Mouse (Mus musculus) limb, embryonic 15.5 days (tissue): ENCODE measurements around the gene Eif3d. TPM values are rescaled to one million over a fixed set of nuclear protein-coding genes. Genes with fewer than 3 reads are reported as not detected.

Experiments used
- ATAC-seq: fragments of 200-750 bp; cut with Nextera tagmentation; 2 replicates; pipeline ENCODE4 v1.8.0; 2017; ENCODE audit warnings: low read depth, moderate TSS enrichment; ENCODE audit not compliant: insufficient number of reproducible peaks, low FRiP score, low TSS enrichment
- H3K27ac ChIP-seq: fragments of 300-500 bp; sonication (generic); 2 replicates; pipeline ENCODE4 v1.5.1; 2015; ENCODE audit warnings: moderate library complexity, mild to moderate bottlenecking, inconsistent platforms
- H3K27me3 ChIP-seq: fragments of 300-500 bp; sonication (generic); 2 replicates; pipeline ENCODE4 v1.6.1; 2015; ENCODE audit warnings: inconsistent platforms
- H3K36me3 ChIP-seq: fragments of 300-500 bp; sonication (generic); 2 replicates; pipeline ENCODE4 v1.6.1; 2015; ENCODE audit warnings: inconsistent platforms
- H3K4me1 ChIP-seq: fragments of 300-500 bp; sonication (generic); 2 replicates; pipeline ENCODE4 v1.6.1; 2015; ENCODE audit warnings: inconsistent platforms
- H3K4me2 ChIP-seq: fragments of 300-500 bp; sonication (generic); 2 replicates; pipeline ENCODE4 v1.6.1; 2015; ENCODE audit warnings: mild to moderate bottlenecking, inconsistent platforms
- H3K4me3 ChIP-seq: fragments of 300-500 bp; sonication (generic); 2 replicates; pipeline ENCODE4 v1.5.1; 2015; ENCODE audit warnings: mild to moderate bottlenecking, inconsistent platforms
- H3K9ac ChIP-seq: fragments of 300-500 bp; sonication (generic); 2 replicates; pipeline ENCODE4 v1.6.1; 2015; ENCODE audit warnings: inconsistent platforms
- H3K9me3 ChIP-seq: fragments of 300-500 bp; sonication (generic); 2 replicates; pipeline ENCODE4 v1.6.1; 2016; ENCODE audit warnings: inconsistent platforms
- WGBS: fragments of 180-500 bp; shearing (Covaris S2); methylation state at CpG from one replicate; pipeline ENCODE4 v1.1.7; 2015; 5-methylcytosine and 5-hydroxymethylcytosine counted together
- polyA plus RNA-seq: library from polyadenylated mRNA; unstranded; fragments of >200 nt; fragmentation: Nextera tagmentation; extraction: Ambion mirVana; gene quantifications from 2 replicates; pipeline ENCODE4 v1.2.1, GENCODE M21; 2015

Eif3d gene
- polyA plus RNA-seq, 1 experiment from 2014 or later: 181 TPM

DNA sequence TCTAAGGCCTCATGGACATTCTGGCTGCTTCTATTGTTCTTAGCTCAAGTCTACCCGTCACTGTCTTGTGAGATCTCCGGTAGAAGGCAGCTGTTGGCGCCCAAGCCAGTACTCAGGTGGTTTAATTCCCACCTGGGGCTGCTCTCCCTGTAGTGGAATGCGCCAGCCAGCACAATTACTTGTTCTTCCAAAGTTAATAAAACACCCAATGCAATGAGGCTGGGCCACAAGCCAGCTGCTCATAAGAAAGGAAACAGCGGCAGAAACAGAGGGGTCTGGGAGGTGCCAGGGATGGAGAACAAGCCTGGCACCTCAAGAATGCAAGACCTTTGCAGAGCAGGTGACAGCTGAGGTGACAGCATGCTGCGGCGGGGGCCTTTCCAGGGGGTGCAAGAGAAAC, 21.6 kb downstream of the Eif3d start:
- WGBS: 74% methylated on average over 7 of the region's 7 CpGs
- no peaks in the 10 kb centered on the region for H3K4me1 ChIP-seq
- H3K27ac ChIP-seq: no peak overlapping the region
- no peak overlapping the region for H3K4me3 ChIP-seq
- no peak overlapping the region for H3K4me2 ChIP-seq
- no peak overlapping the region for H3K9ac ChIP-seq
- H3K9me3 ChIP-seq: no peaks in the 10 kb centered on the region
- H3K27me3 ChIP-seq: no peaks in the 10 kb centered on the region
- peaks cover under 1% of the 10 kb centered on the region; the same call in 1 of the 2 replicates for H3K36me3 ChIP-seq
- ATAC-seq: no peak

DNA sequence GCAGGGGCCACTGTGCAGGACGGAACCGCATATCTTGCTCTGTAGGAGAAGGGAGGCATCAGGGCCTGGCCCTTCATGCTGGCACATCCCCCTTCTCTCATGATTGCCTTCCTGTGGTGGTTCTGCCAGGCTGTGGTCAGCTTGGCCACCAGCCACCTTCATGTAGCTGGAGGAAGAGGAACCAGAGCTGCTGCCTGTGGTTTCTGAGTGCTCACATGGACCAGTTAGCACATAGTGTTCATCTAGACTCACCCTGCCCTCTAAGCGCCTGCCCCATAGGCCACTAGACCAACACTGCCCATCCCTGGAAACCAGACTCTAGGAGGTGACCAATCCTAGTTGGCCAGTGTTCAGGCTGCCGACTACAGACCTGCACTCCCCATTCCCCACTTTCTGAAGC, 24.9 kb downstream of the Eif3d start:
- no peaks in the 10 kb centered on the region for H3K4me1 ChIP-seq
- H3K4me3 ChIP-seq: no peak overlapping the region
- no peak overlapping the region for H3K27ac ChIP-seq
- H3K9me3 ChIP-seq: no peaks in the 10 kb centered on the region
- H3K27me3 ChIP-seq: no peaks in the 10 kb centered on the region
- no peak overlapping the region for H3K9ac ChIP-seq
- ATAC-seq: no peak
- WGBS: 79% methylated on average over 4 of the region's 4 CpGs
- no peak overlapping the region for H3K4me2 ChIP-seq
- peaks cover 23% of the 10 kb centered on the region for H3K36me3 ChIP-seq

DNA sequence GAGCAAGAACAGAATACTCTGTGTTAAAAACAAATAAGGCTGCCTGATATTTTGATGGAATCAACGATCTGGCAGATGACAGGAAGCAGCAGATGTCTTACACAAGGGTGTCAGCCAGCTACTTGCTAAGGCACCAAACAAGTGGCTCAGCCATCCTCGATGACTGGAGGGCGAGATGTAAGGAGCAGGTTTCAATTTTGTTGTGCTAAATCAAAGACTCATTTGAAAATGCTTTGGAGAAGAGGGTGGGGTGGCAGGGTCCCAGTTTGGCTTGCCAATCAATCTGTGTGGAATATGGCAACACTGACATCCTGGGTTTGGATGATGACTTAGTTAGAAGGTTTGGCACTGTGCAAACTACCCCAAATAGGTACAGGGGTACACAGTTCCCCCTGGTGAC, 29.1 kb downstream of the Eif3d start:
- Histone ChIP-seq H3K4me1 (no peaks in the 10 kb centered on the region), H3K4me3 (no peak overlapping the region), H3K9me3 (no peaks in the 10 kb centered on the region), H3K9ac (no peak overlapping the region), H3K27ac (no peak overlapping the region), H3K36me3 (peaks cover 23% of the 10 kb centered on the region), H3K4me2 (no peak overlapping the region), H3K27me3 (no peaks in the 10 kb centered on the region)
- WGBS: 84% methylated on average over 3 of the region's 3 CpGs
- ATAC-seq: no peak

DNA sequence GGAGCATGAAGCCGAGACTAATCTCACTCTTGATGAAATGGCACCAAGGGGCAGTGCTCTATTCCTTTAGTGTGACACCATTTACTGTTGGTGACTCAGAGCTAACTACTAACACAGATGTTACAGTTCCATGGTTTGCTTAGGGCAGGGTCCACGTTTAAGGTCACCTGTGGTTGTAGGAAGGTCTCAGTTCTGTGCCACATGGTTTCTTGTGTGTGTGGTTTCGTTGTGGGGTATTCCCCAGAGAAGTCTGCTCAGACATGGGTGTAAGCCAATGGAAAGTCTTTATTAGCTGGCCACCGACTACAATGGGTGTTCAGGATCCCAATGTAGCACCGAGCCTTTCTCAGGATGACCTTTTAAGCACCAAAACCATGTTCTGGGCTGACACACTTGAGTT, 32.1 kb downstream of the Eif3d start:
- Histone ChIP-seq H3K4me2 (no peak overlapping the region), H3K27ac (no peak overlapping the region), H3K9ac (no peak overlapping the region), H3K4me3 (no peak overlapping the region), H3K27me3 (no peaks in the 10 kb centered on the region), H3K4me1 (peaks cover 10% of the 10 kb centered on the region; the same call in 1 of the 2 replicates), H3K9me3 (no peaks in the 10 kb centered on the region), H3K36me3 (peaks cover 19% of the 10 kb centered on the region; the same call in 1 of the 2 replicates)
- WGBS: 78% methylated on average over 5 of the region's 5 CpGs
- no peak for ATAC-seq

DNA sequence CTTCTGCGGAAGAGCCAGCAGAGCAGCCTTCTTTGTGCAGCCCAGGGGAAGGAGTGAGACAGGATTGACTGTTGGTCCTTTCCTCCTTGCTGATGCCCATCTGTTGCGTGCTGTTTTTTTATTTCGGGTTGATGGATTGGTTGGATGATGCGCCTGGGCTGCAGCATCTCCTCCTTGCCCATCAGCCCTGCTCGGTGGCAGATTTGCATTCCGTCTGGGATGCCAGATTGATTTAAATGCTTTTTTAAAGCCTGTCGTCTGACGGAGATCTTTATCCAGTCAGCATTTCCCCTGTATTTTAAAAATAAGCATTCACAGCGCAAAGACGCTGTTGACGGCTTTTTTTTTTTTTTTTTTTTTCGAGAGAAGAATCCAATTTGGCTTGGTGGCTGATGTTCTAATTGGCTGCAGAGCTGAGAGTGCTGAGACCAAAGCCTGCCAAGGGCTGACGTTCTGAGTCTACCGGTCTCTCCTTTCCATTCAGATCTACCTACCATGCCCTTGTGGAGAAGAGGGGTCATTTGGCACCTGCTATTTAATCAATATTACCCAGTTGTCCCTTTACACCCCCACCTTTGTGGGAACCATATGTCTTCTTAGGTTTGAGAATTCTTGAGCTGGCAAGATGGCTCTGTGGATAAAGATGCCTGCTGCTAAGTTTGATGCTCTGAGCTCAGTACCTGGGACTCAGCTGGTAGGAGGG, 34.8 kb downstream of the Eif3d start:
- Histone ChIP-seq H3K4me2 (no peak overlapping the region), H3K4me3 (no peak overlapping the region), H3K4me1 (peaks cover 14% of the 10 kb centered on the region; the same call in 1 of the 2 replicates), H3K27me3 (no peaks in the 10 kb centered on the region), H3K9me3 (no peaks in the 10 kb centered on the region), H3K9ac (no peak overlapping the region), H3K36me3 (no peaks in the 10 kb centered on the region), H3K27ac (no peak overlapping the region)
- no peak for ATAC-seq
- 77% methylated on average over 14 of the region's 14 CpGs for WGBS

DNA sequence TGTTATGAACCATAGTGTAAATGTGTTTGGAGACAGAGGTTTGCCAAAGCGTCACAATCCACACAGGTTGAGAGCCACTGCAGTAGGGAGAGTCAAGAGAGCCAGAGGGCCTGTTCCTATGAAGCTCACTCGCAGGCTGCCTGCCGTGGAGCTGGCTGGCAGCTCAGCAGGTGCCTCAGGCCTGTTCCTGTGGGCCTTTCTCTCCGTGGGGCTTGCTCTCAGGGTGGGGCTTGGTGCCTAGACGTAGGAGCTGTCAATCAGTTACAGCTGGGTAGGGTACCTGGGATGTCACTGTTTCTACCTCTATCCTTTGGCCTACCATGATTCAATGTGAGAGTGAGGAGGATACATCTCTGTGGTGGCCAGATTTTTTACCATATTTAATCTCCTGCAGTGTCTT, 35.6 kb downstream of the Eif3d start:
- no peaks in the 10 kb centered on the region for H3K27me3 ChIP-seq
- peaks cover 14% of the 10 kb centered on the region; the same call in 1 of the 2 replicates for H3K4me1 ChIP-seq
- no peak overlapping the region for H3K4me2 ChIP-seq
- ATAC-seq: no peak
- no peak overlapping the region for H3K27ac ChIP-seq
- no peaks in the 10 kb centered on the region for H3K36me3 ChIP-seq
- no peak overlapping the region for H3K9ac ChIP-seq
- H3K4me3 ChIP-seq: no peak overlapping the region
- no peaks in the 10 kb centered on the region for H3K9me3 ChIP-seq
- 59% methylated on average over 5 of the region's 5 CpGs for WGBS

DNA sequence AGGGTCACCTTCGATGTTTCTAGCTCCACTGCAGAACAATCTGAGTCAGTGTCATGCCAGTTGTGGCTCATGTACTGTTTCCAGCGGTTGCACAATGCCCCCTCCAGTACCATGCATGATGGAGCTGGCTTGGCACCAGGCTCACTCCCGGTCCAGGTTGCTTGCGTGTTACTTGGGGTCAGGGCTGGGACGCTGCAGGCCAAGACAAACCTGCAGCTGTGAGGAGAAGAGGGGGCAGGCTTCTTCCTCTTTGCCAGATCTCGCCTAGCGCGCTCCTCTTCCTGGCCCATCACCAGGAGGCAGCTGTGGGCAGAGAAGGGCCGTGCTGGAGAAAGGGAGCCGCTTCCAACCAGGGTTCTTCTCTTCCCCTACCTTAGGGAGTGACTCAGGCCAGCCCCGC, 36.3 kb downstream of the Eif3d start:
- Histone ChIP-seq H3K27ac (no peak overlapping the region), H3K9ac (no peak overlapping the region), H3K9me3 (no peaks in the 10 kb centered on the region), H3K4me1 (peaks cover 20% of the 10 kb centered on the region), H3K36me3 (no peaks in the 10 kb centered on the region), H3K27me3 (no peaks in the 10 kb centered on the region), H3K4me3 (no peak overlapping the region), H3K4me2 (peak overlapping the region; percentile 44; the same call in 1 of the 2 replicates)
- 81% methylated on average over 11 of the region's 11 CpGs for WGBS
- no peak for ATAC-seq

DNA sequence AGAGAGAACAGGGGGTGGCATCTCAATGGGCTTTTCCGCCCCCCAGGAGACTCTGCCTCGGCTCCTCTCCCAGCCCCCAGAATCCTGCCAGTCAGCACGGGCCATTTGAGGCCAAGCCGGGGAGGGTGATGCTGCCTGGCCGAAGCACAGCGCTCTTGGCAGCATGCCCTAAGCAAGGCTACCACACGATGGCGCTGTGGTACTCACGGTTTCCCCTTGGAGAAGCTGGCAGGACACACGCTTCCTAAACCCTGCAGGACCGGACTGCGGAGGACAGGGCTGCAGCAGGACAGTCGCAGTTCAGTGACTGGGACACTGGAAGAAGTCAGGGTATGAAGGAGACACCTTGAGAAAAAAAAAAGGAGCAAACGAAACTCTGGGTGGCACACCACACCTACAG, 36.8 kb downstream of the Eif3d start:
- peaks cover 21% of the 10 kb centered on the region for H3K4me1 ChIP-seq
- H3K4me2 ChIP-seq: peak overlapping the region; percentile 44
- no peaks in the 10 kb centered on the region for H3K27me3 ChIP-seq
- H3K36me3 ChIP-seq: no peaks in the 10 kb centered on the region
- no peak overlapping the region for H3K27ac ChIP-seq
- ATAC-seq: no peak
- WGBS: under 1% methylated on average over 14 of the region's 14 CpGs
- H3K4me3 ChIP-seq: peak overlapping the region; percentile 15
- no peaks in the 10 kb centered on the region for H3K9me3 ChIP-seq
- H3K9ac ChIP-seq: no peak overlapping the region

DNA sequence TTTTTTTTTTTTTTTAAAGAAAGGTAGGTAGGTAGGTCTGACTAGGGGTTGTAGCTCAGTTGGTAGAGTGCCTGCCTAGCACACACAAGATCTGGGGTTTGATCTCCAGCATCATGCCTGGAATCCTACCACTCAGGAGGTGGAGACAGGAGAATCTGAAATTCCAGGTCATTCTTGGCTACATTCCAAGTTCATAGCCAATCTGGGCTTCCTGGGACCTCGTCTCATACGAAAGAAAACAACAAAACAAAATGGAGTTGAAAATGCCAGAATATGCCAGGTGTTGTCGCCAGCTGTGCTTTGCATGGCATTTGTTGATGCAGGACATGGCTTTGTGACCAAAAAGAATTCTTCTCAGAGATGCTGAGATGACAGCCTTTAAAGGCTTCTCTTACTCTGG, 37.4 kb downstream of the Eif3d start:
- Histone ChIP-seq H3K27me3 (no peaks in the 10 kb centered on the region), H3K9ac (no peak overlapping the region), H3K4me1 (peaks cover 21% of the 10 kb centered on the region), H3K4me3 (no peak overlapping the region), H3K36me3 (no peaks in the 10 kb centered on the region), H3K4me2 (no peak overlapping the region), H3K9me3 (no peaks in the 10 kb centered on the region), H3K27ac (no peak overlapping the region)
- no peak for ATAC-seq
- 65% methylated on average over 3 of the region's 3 CpGs for WGBS

DNA sequence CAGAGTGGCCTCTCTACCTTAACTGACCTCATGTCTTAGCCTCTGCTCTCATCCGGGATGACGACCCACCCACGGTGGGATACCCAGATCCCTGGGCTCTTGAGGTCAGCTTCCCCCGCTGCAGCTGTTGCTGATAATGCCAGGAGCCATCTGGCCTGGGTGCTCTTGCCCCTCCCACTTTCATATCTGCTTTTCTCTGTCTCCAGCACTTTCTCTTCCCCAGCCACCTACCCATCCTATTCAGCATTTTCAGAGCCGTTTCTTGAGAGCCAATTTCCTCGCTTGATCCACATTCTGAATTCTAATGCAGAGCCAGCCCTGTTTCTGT, 39.0 kb downstream of the Eif3d start:
- no peak overlapping the region for H3K4me3 ChIP-seq
- H3K4me1 ChIP-seq: peaks cover 34% of the 10 kb centered on the region
- ATAC-seq: no peak
- H3K4me2 ChIP-seq: no peak overlapping the region
- H3K9me3 ChIP-seq: no peaks in the 10 kb centered on the region
- no peak overlapping the region for H3K27ac ChIP-seq
- H3K36me3 ChIP-seq: peaks cover 10% of the 10 kb centered on the region
- WGBS: 71% methylated on average over 6 of the region's 6 CpGs
- H3K27me3 ChIP-seq: no peaks in the 10 kb centered on the region
- no peak overlapping the region for H3K9ac ChIP-seq

DNA sequence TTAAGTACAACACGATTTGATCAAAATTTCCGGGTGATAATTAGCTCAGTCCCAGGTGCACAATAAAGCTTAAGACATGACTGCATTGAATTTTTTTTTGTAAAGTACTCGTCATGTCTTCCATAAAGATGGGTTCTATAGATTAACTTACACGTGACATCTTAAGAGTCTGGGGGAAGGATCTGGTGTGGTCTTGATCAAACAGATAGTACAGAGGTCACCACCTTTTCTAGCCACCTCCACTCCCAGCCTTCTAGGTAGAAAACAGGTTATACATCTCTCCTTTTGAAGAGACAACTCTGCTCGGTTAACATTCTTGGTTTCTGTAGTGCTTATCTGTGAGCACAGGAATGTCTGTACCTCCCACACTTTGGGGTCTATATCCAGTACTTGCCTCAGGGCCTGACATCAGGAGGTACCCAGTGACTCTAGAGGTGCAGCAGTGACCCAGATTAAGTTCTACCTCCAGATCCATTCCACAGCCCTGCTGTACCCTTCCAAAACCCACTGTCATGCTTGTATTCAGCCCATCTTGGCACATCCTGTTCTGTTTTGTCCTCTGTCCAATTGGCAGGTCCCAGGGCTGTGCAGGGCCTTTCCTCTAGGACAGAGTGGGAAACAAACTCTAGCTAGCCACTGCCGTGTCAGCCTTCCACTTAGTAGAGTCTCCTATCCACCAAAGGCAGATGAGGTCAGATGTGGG, 39.5 kb downstream of the Eif3d start:
- H3K27me3 ChIP-seq: no peaks in the 10 kb centered on the region
- H3K4me3 ChIP-seq: no peak overlapping the region
- ATAC-seq: no peak
- 67% methylated on average over 6 of the region's 6 CpGs for WGBS
- H3K27ac ChIP-seq: no peak overlapping the region
- H3K4me1 ChIP-seq: peaks cover 34% of the 10 kb centered on the region
- no peak overlapping the region for H3K9ac ChIP-seq
- H3K9me3 ChIP-seq: no peaks in the 10 kb centered on the region
- H3K4me2 ChIP-seq: no peak overlapping the region
- H3K36me3 ChIP-seq: peaks cover 14% of the 10 kb centered on the region

DNA sequence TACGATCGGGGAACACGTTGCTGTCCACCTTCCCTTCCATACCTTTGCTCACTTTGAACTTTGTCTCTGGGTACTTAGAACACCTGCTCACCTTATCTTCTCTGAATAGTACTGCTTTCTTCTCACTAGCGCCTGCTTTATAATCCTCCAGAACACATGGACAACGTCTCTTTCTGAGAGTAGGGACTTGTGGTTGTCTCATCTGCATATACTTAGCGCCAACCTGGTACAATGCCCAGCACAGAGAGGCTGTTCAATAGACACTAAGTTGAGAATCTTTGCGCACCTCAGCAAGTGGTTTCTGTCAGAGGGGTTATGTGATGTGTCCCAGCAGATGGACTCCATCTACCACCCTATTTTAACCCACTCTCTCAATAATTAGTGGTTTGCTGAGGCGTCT, 40.8 kb downstream of the Eif3d start:
- Histone ChIP-seq H3K9ac (0 out of 2 replicates have a peak overlapping the region, but pooled peaks have one; percentile 1), H3K36me3 (peaks cover 15% of the 10 kb centered on the region), H3K4me1 (peaks cover 34% of the 10 kb centered on the region), H3K4me3 (peak overlapping the region; percentile 93), H3K27ac (peak overlapping the region; percentile 92), H3K9me3 (no peaks in the 10 kb centered on the region), H3K27me3 (no peaks in the 10 kb centered on the region), H3K4me2 (peak overlapping the region; percentile 72)
- ATAC-seq: no peak
- WGBS: 45% methylated on average over 8 of the region's 8 CpGs
